Mouse (Mus musculus): ENCODE measurements at regions not wholly inside any gene's neighbourhood (a gene's known extent, or its start where the extent isn't known, plus 50 kb on each side); places are given as distances from the start of the nearest gene placed in this dataset.

- no peak for TF ChIP-seq CTCF (conservative IDR thresholded peaks at IDR 0.05)
- Histone ChIP-seq H3K4me3 (no peak overlapping the region), H3K27ac (no peak overlapping the region)
- no peak for DNase-seq (ENCODE audit: low spot score in 2 of 2)
Measured at GRCm38 (mm10) chr12:13049659-13050058, 107.9 kb upstream of the Mycn start.

GRCm38 (mm10) chr12:13048168-13048727 is 106.5 kb upstream of the Mycn start:
- Histone ChIP-seq H3K27ac (no peak overlapping the region), H3K4me3 (no peak overlapping the region)
- no peak for TF ChIP-seq CTCF (conservative IDR thresholded peaks at IDR 0.05)
- no peak for DNase-seq (ENCODE audit: low spot score in 2 of 2)

- Histone ChIP-seq H3K27ac (no peak overlapping the region), H3K4me3 (no peak overlapping the region)
- no peak for DNase-seq (ENCODE audit: low spot score in 2 of 2)
- TF ChIP-seq CTCF (conservative IDR thresholded peaks at IDR 0.05), result no peak
Measured at GRCm38 (mm10) chr12:13042934-13043333, 101.2 kb upstream of the Mycn start.

- no peak for TF ChIP-seq CTCF (conservative IDR thresholded peaks at IDR 0.05)
- no peak overlapping the region for H3K27ac ChIP-seq
- DNase-seq (ENCODE audit: low spot score in 2 of 2), result peak; percentile 75 to 83
- no peak overlapping the region for H3K4me3 ChIP-seq
Measured at GRCm38 (mm10) chr12:13035108-13035741, 93.5 kb upstream of the Mycn start.

GRCm38 (mm10) chr12:13030333-13030732 is 88.6 kb upstream of the Mycn start:
- DNase-seq (ENCODE audit: low spot score in 2 of 2), result no peak
- Histone ChIP-seq H3K27ac (no peak overlapping the region), H3K4me3 (no peak overlapping the region)
- TF ChIP-seq CTCF (conservative IDR thresholded peaks at IDR 0.05), result no peak

- no peak for TF ChIP-seq CTCF (conservative IDR thresholded peaks at IDR 0.05)
- Histone ChIP-seq H3K27ac (no peak overlapping the region), H3K4me3 (no peak overlapping the region)
- no peak for DNase-seq (ENCODE audit: low spot score in 2 of 2)
Measured at GRCm38 (mm10) chr12:13028086-13028485, 86.4 kb upstream of the Mycn start.

GRCm38 (mm10) chr12:13026041-13026580 is 84.4 kb upstream of the Mycn start:
- Histone ChIP-seq H3K4me3 (no peak overlapping the region), H3K27ac (no peak overlapping the region)
- no peak for DNase-seq (ENCODE audit: low spot score in 2 of 2)
- TF ChIP-seq CTCF (conservative IDR thresholded peaks at IDR 0.05), result no peak

GRCm38 (mm10) chr12:13024215-13024841 is 82.6 kb upstream of the Mycn start:
- no peak for DNase-seq (ENCODE audit: low spot score in 2 of 2)
- Histone ChIP-seq H3K27ac (no peak overlapping the region), H3K4me3 (no peak overlapping the region)
- no peak for TF ChIP-seq CTCF (conservative IDR thresholded peaks at IDR 0.05)

GRCm38 (mm10) chr12:13011023-13011761 is 69.5 kb upstream of the Mycn start:
- no peak for TF ChIP-seq CTCF (conservative IDR thresholded peaks at IDR 0.05)
- Histone ChIP-seq H3K4me3 (no peak overlapping the region), H3K27ac (no peak overlapping the region)
- DNase-seq (ENCODE audit: low spot score in 2 of 2), result no peak

- no peak for DNase-seq (ENCODE audit: low spot score in 2 of 2)
Measured at GRCm38 (mm10) chr12:13010405-13010804, 68.7 kb upstream of the Mycn start.

GRCm38 (mm10) chr12:13009470-13009869 is 67.8 kb upstream of the Mycn start:
- no peak for DNase-seq (ENCODE audit: low spot score in 2 of 2)
- TF ChIP-seq CTCF (conservative IDR thresholded peaks at IDR 0.05), result peak; percentile 28
- H3K27ac ChIP-seq, result no peak overlapping the region
- H3K4me3 ChIP-seq, result no peak overlapping the region

More at GRCm38 (mm10) chr12:13010405-13010804, 68.7 kb upstream of the Mycn start:
- Histone ChIP-seq H3K4me3 (no peak overlapping the region), H3K27ac (no peak overlapping the region)
- no peak for TF ChIP-seq CTCF (conservative IDR thresholded peaks at IDR 0.05)

- H3K4me3 ChIP-seq, result no peak overlapping the region
Measured at GRCm38 (mm10) chr12:13002703-13003102, 61.0 kb upstream of the Mycn start.

GRCm38 (mm10) chr12:13002069-13002590 is 60.4 kb upstream of the Mycn start:
- TF ChIP-seq CTCF (conservative IDR thresholded peaks at IDR 0.05), result no peak
- DNase-seq (ENCODE audit: low spot score in 2 of 2), result no peak

More at GRCm38 (mm10) chr12:13002703-13003102, 61.0 kb upstream of the Mycn start:
- no peak for DNase-seq (ENCODE audit: low spot score in 2 of 2)
- H3K27ac ChIP-seq, result no peak overlapping the region
- no peak for TF ChIP-seq CTCF (conservative IDR thresholded peaks at IDR 0.05)

More at GRCm38 (mm10) chr12:13002069-13002590, 60.4 kb upstream of the Mycn start:
- H3K27ac ChIP-seq, result no peak overlapping the region
- no peak overlapping the region for H3K4me3 ChIP-seq
